Mouse (Mus musculus) adrenal gland, adult 2 months (tissue): ENCODE results near the gene Sorl1. TPM values are rescaled to one million over a fixed set of nuclear protein-coding genes. Genes with fewer than 3 reads are reported as not detected.

ENCODE experiments used
- DNase-seq: peaks from one replicate; pipeline ENCODE4 v3.0.0; 2021
- long read RNA-seq: library from polyadenylated mRNA; stranded (forward); transcript quantifications from one replicate; pipeline ENCODE4 v2.0.0, GENCODE M21; 2021
- polyA plus RNA-seq: library from polyadenylated mRNA; depleted of rRNA; stranded (reverse); fragments of >200 nt; gene quantifications from 2 replicates; pipeline ENCODE4 v1.2.3, GENCODE M21; 2012; rRNA removed
- total RNA-seq, 2 experiments: library from RNA; stranded (reverse); gene quantifications; 2 replicates each; pipeline ENCODE4 v1.2.3; 2021

The Sorl1 gene
- total RNA-seq (10 to 100 TPM; 20.7 to 27.2 TPM), polyA plus RNA-seq (11.4 and 13.4 TPM in 2 replicates)
- long read RNA-seq, full-length matches to known transcripts = 2 of 5 reads
- long read RNA-seq, partial matches to known transcripts = 1 of 5 reads
- long read RNA-seq, other reads (novel, unspliced or antisense) = 2 of 5 reads

DNA sequence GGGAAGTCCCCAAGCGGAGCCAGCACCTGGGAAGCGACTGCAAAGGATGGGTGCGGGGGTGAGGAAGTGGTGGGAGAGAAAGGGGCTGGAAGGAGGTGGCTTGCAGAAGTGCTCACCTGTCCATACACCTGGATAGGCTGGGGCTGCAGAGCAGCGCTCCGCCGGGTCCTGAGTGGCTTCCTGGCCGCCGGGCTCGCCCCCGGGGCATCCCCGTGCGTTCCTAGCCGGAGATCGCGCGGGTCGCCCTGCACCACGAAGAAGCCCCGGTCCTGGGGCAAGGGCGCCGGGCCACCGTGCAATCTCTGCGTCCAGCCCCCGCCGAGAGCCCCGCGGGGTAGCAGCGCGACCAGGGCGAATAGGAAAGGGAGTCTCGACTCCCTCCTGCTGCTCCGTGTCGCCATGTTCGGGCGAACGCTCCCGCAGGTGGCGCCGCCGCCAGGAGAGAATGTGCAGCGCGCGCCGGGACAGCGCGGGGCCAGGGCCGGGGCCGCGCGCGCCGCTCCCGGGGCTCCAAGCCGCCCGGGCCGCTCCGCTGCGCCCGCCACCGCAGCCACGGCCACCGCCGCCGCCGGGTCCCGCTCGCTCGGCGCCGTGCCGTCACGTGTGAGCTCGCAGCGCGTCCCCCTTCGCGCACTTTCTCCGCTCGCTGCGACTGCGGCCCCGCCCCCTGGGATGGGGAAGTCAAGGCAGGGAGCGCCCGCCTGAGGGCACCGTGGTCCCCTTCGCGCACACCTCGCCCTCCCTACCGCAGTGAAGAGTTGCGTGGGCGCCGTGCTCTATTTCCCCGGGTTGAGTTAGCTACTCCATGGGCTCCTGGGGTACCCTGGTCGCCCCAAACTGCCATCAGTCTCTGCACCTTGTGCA, at the start of gene Sorl1:
Sorl1 (minus strand) TSS at position 585 of the 864 bp plus-strand sequence.
- DNase-seq = peak; percentile 84

DNA sequence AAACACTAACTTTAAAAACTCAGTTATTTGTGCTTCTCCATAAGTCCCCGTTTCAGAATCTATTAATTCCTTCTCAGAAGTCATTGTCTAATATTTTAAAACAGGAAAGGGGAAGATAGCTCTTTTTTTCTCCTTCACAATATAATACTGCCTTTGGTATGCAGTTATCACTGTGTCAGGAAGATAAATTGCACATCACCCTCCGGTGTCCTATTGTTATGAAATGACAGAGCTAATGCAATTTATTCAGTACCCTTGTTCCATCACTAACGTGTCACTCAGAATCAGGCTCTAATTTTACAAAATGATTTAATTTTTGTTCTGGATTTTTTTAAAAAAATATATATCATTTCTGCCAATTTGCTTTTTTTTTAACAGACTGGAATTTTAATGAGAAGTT, 49.7 kb upstream of the Sorl1 start:
- no peak for DNase-seq

DNA sequence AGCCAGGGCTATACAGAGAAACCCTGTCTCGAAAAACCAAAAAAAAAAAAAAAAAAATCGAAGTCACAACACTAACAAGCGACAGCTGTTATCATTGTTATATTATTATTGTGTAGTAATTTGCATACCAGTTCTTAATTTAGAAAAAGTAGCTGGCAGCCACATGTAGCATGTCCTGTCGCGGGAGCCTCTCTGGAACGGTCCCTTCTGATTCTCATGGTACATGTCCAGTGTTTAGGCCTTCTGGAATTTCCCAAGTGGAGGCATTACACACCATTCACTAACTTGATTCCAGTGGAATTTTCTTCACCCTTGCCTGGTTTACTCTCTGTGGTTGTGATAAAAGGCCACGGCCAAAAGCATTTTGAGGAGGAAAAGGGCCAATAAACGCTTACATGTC, 45.4 kb upstream of the Sorl1 start:
- no peak for DNase-seq

DNA sequence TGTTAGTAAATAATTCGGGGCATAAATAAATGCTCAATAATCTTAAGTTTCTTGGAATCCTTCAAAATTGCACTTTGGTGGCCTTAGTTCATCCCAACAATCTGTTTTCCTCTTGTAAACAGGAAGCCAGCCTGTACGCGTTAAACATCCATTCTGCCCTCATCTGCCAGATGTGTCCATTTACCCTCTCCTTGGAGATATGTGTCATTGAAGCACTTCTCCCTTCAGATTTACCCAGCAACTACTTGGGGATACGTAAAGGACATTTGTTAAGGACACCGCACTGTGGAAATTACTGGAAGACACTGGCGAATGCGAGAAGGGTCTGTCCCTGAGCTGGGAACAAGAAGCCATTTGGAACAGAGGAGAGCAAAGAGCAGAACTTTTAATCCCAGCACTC, 44.9 kb upstream of the Sorl1 start:
- no peak for DNase-seq

DNA sequence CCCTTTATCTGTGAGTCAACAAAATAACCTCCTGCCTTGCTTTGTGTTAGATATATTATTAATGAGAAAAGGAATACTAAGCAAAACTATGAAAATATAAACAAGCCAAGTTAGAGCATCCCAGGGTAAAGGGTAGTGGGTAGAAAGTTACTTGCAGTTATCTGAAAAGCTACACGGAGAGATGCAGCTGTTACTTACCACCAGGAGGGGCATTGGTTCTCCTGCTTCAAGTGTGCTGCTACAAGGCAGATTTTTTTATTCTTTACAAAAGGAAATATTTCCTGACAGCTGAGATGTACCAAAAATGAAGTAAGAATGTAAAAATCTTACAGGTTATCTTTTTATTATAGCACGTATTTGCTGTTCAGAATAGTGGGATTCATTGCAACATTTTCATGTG, 40.8 kb upstream of the Sorl1 start:
- DNase-seq = no peak

DNA sequence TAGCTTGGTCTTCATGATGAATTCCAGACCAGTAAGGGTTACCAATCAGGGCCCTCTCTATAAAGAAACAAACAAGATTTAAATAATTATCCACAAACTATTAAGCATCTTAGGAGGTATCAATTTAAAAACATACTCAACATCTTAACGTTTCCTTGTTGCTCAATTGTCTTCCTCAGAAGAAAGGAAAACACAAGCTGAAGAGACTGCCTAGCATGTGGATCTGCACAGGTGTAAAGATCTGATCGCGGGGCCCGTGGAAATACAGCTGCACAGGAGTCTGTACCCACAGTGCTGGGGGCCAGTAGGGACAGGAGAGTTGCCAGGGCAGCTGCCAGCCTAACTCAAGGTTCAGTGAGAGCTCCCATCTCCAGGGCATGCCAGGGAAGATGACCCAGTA, 38.9 kb upstream of the Sorl1 start:
- DNase-seq = no peak

DNA sequence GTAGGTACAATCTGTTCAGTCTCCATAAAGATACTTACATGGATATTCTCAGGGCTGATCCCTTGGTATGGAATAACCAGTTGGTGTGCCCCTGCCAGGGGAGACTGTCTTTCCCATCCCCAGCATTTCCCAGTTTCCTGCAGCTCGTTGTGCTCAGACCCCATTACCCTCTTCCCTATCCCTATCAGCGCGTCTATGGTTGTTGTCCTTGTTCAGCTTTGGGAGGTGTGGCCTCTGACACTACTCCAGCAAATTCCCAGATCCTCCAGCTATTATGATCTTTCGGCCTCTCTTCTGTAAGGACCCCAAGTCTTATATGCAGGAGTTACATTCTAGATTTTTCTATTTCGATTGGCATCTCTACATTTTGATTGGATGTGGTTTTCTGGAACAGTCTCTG, 35.3 kb upstream of the Sorl1 start:
- DNase-seq = no peak

DNA sequence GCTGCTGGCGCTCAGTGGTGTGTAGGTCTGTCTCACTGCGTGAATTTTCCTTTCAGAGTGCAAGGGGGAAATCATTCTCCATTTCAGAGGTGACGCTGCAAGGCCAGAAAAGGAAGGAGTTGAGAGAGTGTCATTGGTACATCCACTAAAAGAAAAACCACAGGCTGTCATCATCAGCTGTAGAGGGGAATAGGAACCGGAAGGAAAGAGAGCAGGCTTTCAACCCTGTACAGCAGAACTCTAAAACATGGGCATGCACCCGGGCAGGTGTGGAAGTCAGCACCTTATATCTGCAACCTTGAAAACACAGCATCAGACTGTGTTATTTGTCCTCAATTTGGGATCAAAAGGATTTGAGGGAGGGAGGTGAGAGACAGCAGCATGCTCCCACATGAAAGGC, 34.6 kb upstream of the Sorl1 start:
- no peak for DNase-seq

DNA sequence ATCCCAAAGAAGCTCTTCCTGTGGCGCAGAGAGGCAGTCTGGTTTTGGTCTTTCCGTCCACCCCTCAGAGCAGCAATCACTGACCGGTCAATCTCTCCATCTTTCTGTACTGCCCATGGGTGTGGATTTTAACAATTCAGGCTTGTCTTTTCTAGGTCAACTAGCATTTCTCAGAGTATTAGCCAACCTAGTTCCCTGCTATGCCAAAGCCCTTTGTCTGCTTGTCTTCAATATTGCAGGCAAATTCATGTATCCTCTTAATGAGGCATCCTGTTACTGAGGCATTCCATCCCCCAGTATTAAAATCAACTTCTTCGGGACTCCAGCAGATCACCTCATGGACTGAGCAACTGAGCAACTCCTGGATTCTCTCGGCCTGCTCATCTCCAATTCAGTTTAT, 33.9 kb upstream of the Sorl1 start:
- no peak for DNase-seq

DNA sequence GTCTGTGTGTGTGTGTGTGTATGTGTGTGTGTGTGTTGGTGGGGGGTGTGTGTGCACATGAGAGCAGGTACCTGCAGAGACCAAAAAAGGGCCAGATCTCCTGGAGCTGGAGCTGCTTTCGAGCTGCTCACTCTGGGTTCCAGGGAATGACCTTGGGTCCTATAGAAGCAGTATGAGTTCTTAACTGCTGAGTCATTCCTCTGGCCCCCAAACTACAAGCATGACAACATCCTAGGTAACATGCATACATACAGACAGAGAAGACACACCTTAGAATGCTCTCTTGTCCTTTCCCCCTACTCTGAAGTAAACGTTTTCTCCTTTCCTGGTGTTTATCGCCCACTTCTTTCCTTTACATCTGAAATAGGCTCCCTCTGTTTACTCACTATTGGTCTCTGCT, 32.5 kb upstream of the Sorl1 start:
- DNase-seq = no peak

DNA sequence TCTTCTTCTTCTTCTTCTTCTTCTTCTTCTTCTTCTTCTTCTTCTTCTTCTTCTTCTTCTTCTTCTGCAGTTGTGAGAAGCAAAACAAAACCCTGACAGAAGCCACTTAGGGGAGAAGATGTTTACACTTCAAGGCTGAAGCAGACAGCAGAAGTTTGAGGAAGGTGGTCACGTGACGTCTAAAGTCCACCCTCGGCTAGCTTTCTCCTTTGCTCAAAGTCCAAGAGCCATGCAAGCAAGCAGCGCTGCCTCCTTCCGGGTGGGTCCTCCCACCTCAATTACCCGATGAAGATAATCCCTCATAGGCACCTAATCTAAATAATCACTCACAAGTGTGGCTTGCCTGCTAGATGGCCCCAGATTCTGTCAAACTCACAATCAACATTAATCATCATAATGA, 30.6 kb upstream of the Sorl1 start:
- DNase-seq = no peak

DNA sequence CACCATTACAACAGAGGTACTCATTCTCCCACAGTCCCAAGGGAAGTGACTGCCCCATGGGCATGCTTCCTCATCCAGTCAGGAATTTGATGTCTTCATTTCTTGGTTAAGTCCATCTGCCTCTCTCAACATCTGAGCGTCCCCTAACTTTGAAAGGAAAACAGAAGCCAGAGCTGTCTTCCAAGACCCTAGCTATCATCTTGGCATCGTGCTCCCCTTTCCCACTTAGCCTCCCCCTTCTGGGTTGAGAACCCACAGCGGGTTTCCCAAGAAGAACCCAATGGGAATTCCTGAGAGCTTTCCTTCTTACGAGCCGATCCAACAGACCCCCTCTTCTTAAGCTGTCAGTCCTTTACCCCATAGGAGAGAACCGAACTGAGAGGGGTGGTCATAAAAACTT, 24.7 kb upstream of the Sorl1 start:
- no peak for DNase-seq

DNA sequence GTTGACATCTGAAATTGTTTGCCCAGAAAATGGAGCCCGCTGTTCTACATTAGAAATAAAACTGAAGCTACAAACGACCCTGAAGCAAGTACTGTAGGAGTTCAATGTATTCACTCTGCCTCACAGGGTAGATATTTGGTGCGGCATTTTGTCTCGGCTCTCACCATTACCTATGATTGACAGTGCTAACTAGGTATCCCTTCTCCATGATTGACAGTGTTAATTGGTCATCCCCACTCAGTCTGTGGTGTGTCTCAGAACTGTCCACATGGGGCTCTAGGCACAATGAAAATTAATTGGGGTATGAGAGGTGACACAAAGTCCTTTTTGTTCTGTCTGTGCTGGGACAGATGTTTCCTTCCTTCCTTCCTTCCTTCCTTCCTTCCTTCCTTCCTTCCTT, 23.9 kb upstream of the Sorl1 start:
- no peak for DNase-seq

DNA sequence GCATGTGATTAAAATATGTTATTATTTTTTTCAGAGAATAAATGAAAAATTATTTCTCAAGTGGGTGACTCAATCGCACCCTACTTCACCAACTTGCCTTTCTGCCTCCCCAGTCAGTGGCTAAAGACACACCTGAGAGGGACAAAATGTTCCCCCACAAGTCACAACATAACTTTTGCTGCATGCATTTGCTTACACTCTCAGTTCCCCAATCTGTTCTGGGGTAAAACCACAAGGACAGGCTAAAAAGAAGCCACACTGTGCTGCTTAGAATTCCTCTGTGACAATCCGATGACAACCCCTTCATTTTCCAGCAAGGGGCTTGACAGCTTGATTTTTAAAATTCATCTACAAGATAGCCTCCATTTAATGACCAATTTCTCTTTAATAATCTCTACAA, 22.4 kb upstream of the Sorl1 start:
- DNase-seq = no peak

DNA sequence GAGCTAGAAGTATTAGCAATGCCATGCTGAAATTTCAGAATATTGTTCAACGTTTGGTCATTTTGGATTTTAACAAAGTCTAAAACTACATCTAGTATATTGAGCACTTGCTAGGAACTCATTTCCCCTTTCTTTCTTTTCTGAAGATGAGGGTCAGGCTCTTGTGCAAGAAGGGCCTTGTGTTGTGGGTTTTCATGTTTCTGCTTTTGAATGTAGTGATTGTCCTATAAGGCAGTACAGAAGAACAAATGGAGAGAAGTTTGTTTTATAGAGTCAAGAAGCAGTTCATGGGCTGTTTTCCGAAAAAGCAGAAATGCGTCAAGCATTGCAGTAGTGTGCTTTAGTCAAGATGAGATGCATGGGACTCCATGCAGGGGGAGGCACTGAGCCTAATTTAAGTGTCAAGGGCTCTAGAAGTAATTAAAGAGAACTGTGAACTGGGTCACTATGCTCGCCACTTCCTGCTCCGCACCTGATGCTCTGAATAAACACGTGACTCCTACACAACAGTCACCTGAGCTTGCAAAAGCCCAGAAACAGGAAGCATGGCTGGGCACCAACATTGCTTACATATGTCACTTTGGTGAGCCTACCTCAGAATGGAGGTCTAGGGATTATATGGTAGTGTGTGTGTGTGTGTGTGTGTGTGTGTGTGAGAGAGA, 17.6 kb upstream of the Sorl1 start:
- DNase-seq = no peak

DNA sequence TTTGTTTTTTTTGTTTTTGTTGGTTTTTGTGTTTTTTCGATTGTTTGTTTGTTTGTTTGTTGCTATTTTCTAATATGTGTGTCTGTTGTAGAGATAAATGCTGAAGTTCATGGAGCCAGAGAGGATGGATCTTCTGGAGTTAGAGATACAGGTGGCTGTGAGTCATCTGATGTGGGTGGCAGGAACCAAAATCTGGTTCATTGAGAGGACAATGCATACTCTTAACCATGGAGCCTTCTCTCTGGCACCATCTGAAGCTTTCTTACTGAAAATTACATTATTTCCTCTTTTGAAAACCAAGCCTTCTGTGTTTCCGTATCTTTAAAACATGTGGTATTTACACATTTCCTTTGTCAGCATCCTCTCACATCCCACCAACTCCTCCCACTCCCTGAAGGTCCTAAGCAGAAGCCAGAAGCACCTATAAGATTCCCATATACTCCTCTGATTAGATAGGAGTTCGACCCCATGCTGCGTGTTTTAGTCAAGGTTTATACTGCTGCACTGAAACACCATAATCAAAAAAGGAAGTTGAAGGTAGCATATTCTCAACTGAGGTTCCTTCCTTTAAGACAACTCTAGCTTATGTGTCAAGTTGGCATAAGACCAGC, 14.3 kb upstream of the Sorl1 start:
- DNase-seq = no peak

DNA sequence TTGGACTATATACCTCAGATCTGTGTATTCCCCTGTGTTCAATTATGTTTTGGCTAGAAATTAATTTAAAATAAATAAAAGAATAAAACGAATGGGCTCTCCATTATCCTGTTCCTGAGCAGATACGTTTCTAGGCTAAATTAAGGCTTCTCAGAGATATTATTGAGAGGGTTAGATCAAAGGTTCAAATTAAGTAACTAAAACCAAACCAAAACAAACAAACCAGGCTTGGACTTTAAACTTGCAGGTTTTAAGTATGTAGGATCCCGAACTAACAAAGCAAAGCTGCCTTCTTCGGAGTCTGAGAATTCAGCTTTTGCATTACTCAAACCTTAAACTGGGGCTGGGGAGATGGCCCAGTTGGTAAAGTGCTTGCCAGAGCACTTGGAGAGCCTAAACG, 13.5 kb upstream of the Sorl1 start:
- no peak for DNase-seq

DNA sequence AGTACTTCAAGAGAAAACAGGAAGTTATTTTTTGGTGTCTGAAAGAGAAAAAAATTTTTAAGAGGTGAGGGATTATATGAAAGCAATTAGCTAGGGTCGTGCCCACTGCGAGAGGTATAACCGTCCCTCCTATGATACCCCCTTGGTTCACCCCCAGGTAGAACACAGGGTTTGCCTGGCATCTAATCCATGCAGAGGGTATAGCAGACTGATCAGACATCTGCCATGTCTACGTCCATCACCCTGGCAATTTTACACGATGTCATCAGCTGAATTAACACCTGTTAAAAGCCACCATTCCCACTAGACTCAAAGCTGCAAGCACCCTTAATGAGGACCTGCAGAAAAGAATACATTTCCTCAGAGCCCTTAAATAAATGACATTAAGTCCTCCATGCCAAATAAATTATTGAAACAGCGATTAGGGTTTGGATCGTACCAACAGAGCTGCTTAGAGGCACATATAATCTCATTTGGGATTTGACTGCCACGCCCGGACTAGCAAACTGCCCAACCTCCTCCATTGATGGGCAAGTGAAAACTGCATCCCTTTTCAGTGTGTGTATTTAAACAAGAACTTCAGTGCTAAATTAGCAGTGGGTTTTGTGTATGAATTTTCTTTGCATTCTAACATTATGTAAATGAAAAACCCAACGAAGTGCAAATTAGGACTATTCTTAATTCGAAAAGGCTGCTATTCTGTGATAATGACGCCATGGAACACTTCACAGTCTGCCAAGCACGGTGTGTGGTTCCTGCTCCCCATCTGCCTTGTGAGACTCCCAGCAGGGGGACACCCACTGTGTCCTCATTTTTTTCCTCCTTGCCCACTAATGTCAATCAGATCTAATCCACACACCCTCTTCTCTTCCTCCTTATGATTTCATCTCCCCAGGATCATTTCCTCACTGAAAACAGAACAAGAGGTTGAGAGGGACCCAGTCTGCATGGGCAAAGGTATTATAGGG, 7.0 kb upstream of the Sorl1 start:
- DNase-seq = no peak

DNA sequence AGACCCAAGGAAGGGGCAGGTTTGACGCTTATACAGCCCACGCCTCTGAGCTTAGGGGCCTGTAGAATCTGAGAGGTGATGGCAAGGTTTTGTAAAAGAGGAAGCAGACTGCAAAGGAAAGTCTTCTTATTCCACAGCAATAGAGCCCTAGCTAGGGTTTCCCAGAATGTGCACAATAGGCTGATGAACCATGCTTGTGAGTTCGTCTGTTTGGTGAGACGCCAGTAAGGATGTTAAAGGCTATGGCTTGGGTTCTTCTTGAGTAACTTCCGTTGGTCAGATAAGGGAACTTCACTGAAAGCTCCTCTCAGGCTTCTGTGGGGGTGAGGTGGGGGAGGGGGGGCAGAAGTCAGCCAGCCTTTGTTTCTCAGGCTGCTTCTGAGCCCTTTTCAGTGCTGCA, 3.9 kb upstream of the Sorl1 start:
- DNase-seq = no peak

DNA sequence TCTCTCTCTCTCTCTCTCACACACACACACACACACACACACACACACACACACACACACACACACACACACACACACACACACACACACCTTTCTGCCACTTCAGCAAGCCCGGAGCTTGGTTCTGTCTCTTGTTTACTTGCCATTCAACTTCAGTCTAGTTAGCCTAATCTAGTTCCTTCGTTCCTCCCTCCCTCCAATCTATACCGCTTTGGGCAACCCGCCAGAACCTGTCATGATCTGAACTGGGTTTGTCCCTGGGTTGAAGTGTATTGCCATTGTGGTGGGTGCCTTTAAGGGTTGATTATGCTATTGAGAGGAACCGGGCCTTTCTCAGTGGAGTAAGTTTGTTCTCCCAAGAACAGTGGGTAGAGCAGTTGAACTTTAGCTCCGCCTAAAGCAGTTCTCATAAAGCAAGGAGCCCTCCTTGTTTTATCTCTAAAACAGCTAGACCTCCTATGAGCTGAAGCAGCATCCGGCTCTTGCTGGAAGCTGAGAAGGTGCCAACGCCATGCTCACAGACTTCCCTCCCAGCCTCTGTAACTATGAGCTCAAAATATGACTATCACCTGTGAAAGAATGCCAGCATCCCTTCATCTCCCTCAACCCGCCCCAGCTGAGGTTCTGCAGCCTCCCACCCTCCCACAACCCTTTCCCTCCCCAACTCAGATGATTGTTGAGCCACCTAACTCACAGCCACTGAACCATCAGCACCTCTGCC, 1.3 kb upstream of the Sorl1 start:
- DNase-seq = no peak

DNA sequence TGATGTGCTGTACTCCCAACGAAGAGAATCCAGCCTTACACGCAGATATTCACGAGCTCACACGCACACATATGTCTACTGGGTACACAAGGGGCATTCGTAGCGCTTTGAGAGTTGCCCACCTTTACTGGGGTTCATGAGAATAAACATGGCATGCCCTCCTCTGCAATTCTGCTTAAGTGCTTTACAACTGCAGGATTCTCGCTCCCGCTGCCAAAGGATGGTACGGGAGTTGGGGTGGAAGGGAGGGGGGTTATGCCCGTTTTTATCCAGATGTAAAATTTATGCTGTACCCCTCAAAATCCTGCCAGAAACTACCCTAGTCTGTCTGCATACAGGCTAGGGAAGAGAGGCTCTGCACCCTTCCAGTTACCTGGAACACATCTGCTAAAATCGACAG, 893 bp downstream of the Sorl1 start:
- no peak for DNase-seq
